Mouse (Mus musculus) lung, adult 18-20 months (tissue): Measurements from ENCODE around the gene St6gal1.

Experiments used
- DNase-seq, 2 experiments: peaks; one replicate each; pipeline ENCODE4 v3.0.0; 2022; ENCODE audit warnings: mixed read lengths in 2 of 2

St6gal1 gene

DNA sequence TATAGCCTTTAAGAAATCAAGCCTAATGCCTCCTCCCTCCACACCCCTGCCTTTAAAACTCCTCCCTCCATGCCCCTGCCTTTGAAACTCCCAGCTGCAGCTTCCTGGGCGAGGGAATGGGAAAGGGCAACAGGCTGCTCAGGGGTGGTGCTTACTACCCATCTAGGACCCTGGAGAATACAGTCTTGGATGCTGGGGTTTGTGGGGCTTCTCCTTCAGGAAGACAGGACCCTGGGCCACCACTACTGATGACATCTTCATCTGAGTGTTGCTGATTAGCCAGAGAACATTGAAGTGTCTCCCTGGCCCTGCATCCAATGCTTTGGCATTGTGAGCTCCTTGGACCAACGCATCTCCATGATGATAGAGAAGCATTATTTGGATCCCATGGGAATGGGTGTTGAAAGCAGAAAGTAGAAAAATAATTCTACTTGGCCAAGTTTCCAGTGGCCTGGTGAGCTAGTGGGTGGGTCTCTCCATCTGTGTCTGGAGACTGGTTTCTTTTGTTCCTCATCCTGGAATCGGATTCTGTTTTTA is 137.0 kb downstream of the St6gal1 start:
- no peak for DNase-seq

GRCm38 (mm10) chr16:23364328-23364990 is 139.9 kb downstream of the St6gal1 start:
- DNase-seq: no peak

DNA sequence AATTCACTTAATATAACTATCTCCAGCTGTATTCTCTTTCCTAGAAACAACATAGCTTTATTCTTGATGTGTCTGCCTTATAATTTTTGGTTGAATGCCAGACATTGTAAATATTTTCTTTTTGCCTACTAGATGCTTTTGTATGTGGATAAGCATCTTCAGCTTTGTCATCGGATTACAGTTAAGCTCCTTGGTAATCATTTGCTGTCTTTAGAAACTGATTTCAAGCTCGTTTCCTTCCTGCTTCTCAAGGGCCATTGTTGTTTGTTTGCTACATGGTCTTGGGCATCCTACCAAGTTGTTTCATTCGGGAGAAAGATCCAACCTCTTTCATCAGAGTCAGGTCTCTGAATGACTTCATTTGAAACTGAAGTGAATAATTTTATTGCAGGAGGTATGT is 144.6 kb downstream of the St6gal1 start:
- DNase-seq: no peak

- peak in 1 of 2 experiments; percentile 19 for DNase-seq
Observed at GRCm38 (mm10) chr16:23370724-23371123, 146.2 kb downstream of the St6gal1 start.

GRCm38 (mm10) chr16:23372340-23372739 is 147.8 kb downstream of the St6gal1 start:
- DNase-seq: peak in 1 of 2 experiments; percentile 30

GRCm38 (mm10) chr16:23374068-23374467 is 149.5 kb downstream of the St6gal1 start:
- no peak for DNase-seq

DNA sequence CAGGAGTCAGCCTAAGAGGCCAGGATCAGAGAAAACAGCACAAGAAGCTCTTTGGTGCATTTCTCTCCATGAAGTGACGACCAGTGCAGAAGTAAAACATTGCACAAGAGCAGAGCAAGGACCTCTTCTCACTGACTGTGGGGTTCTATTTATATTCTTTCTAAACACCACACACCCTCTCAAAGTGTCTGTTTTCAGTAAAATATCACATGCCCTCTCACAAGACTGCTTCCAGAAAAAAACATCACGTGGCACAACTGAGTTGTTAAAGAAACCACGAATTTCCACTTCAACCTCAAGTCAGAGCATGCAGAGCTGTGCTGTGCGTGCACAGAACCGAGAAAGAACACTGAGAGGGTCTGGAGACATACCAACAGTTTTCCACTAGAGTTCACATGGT is 150.4 kb downstream of the St6gal1 start:
- peak; percentile 42 to 57 for DNase-seq

GRCm38 (mm10) chr16:23376189-23376588 is 151.6 kb downstream of the St6gal1 start:
- peak in 1 of 2 experiments; percentile 15 for DNase-seq

GRCm38 (mm10) chr16:23379536-23380230 is 155.1 kb downstream of the St6gal1 start:
- no peak for DNase-seq

DNA sequence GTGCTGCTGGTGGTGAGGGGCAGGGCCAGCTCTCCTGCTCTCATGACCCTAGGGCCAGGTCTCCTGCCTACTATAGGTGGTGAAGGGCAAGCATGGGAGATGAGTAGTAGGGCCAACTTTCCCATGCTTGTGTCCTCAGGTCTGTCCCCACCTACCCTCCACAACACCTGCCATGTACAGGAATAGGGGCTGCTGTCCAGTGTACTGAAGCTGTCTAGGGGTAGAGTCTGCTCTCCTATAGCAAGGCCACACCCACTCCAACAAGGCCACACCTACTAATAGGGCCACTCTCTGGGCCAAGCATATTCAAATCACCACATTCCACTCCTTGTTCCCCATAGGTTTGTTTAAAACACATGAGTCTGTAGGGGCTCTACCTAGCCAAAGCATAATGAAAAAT is 159.8 kb downstream of the St6gal1 start:
- DNase-seq: no peak

- DNase-seq: no peak
Observed at GRCm38 (mm10) chr16:23397931-23398330, 173.4 kb downstream of the St6gal1 start.

- peak in 1 of 2 experiments; percentile 6 for DNase-seq
Observed at GRCm38 (mm10) chr16:23401463-23401862, 176.9 kb downstream of the St6gal1 start.

DNA sequence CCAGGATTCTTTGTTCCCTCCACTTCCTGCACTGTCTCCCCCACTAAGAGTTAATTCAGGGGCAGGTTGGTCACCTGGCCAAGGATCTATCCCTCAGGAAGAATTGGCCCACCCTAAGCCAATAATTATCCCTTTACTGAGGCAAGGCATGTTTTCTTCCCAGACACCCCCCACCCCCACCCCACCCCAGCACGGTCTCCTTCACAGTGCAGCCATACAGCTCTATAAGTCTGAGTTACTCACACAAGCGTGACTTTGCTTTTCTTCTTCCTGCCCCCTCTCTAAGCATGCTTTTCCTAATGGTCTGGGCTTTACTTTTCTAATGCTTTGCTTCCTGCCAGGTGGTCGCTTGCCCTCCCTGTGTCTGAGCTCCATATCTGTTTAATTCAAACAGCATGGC is 177.4 kb downstream of the St6gal1 start:
- DNase-seq: no peak

DNA sequence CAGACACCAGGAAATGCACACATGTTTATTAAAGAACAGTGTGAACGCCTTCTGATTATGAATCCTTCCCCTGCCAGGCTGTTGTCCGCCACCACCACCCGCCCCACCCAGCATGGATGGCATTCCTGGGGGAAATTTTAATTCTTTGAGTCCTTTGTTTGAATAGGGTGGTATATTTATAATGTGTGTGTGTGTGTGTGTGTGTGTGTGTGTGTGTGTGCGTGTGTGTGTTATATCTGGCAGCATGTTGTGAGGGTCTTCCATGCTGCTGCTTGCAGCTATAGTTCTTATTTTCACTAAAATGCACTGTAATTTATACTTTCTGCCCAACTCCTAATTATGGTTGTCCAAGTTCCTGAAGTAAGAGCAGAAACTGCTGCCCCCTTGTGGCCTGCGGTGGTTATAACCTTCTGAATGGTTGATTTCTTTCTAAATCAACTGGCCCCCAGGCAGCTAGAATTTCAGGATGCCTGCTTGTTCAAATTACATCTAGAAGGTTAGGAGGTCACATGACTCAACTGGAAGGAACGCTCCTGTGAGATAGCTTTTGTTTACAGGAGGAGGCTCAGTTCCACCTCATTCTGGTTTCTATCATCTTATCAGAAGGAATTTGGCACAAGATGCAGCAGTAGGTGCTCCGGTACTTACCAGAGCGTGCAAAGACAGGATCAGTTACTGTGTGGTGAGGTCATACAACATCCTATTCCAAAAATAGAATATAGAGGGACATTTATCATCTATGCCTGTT is 178.6 kb downstream of the St6gal1 start:
- peak; percentile 67 to 70 for DNase-seq
